Mouse (Mus musculus) stomach, embryonic 14.5 days (tissue): ENCODE measurements around the gene Txndc2. TPM values are rescaled to one million over a fixed set of nuclear protein-coding genes. Genes with fewer than 3 reads are reported as not detected.

ENCODE experiments used
- ATAC-seq: fragments of 200-750 bp; cut with Nextera tagmentation; 2 replicates; pipeline ENCODE4 v1.8.0; 2017; ENCODE audit warnings: low read depth, moderate TSS enrichment; ENCODE audit not compliant: insufficient number of reproducible peaks, insufficient read depth, low FRiP score
- H3K27ac ChIP-seq: fragments of 300-500 bp; sonication (generic); 2 replicates; pipeline ENCODE4 v1.5.1; 2014; ENCODE audit warnings: mild to moderate bottlenecking, low read length, moderate library complexity, mixed read lengths
- H3K27me3 ChIP-seq: fragments of 300-500 bp; sonication (generic); 2 replicates; pipeline ENCODE4 v1.6.1; 2014; ENCODE audit warnings: low read length, control low read depth, mixed read lengths; ENCODE audit not compliant: control insufficient read depth, insufficient read depth
- H3K36me3 ChIP-seq: fragments of 300-500 bp; sonication (generic); 2 replicates; pipeline ENCODE4 v1.6.1; 2014; ENCODE audit warnings: mild to moderate bottlenecking, control low read depth, low read length, moderate library complexity, mixed read lengths; ENCODE audit not compliant: control insufficient read depth, insufficient read depth
- H3K4me1 ChIP-seq: fragments of 300-500 bp; sonication (generic); 2 replicates; pipeline ENCODE4 v1.6.1; 2014; ENCODE audit warnings: low read length, control low read depth, mixed read lengths; ENCODE audit not compliant: control insufficient read depth, insufficient read depth
- H3K4me2 ChIP-seq: fragments of 300-500 bp; sonication (generic); replicated peaks from 2 replicates; pipeline ENCODE4 v1.6.1; 2014; ENCODE audit warnings: low read depth, low read length, control low read depth
- H3K4me3 ChIP-seq: fragments of 300-500 bp; sonication (generic); 2 replicates; pipeline ENCODE4 v1.5.1; 2014; ENCODE audit warnings: low read depth, low read length, control low read depth
- H3K9ac ChIP-seq: fragments of 300-500 bp; sonication (generic); replicated peaks from 2 replicates; pipeline ENCODE4 v1.6.1; 2014; ENCODE audit warnings: low read depth, mild to moderate bottlenecking, control low read depth, low read length, moderate library complexity, mixed read lengths
- H3K9me3 ChIP-seq: fragments of 300-500 bp; sonication (generic); 2 replicates; pipeline ENCODE4 v1.6.1; 2016; ENCODE audit warnings: low read depth, low read length, control low read depth; ENCODE audit not compliant: control insufficient read depth
- WGBS: fragments of 180-500 bp; shearing (Covaris S2); extraction: QIAGEN DNeasy Blood & Tissue Kit; methylation state at CpG from one replicate; pipeline ENCODE4 v1.1.7; 2014; 5-methylcytosine and 5-hydroxymethylcytosine counted together
- polyA plus RNA-seq: library from polyadenylated mRNA; unstranded; fragments of >200 nt; fragmentation: Nextera tagmentation; extraction: Ambion mirVana; gene quantifications from 2 replicates; pipeline ENCODE4 v1.2.1, GENCODE M21; 2014

The Txndc2 gene
- polyA plus RNA-seq, 1 experiment from 2014 or later: not detected

GRCm38 (mm10) chr17:65613463-65614412 is 28.2 kb downstream of the Txndc2 start, which contains the start of gene Vapa:
Vapa (minus strand) TSS chr17:65613555.
- Histone ChIP-seq H3K4me3 (peak within 1 kb of the TSS; percentile 97), H3K27ac (peak within 1 kb of the TSS; percentile 100), H3K4me1 (peaks cover 20% of the 10 kb centered on the region; the same call in 1 of the 2 replicates), H3K36me3 (no peaks in the 10 kb centered on the region), H3K9me3 (no peaks in the 10 kb centered on the region), H3K9ac (peak within 1 kb of the TSS; percentile 99), H3K27me3 (no peaks in the 10 kb centered on the region), H3K4me2 (peak within 1 kb of the TSS; percentile 76)
- under 1% methylated on average over 84 of the region's 85 CpGs for WGBS
- peak; percentile 92 for ATAC-seq

GRCm38 (mm10) chr17:65613142-65613462 is 28.9 kb downstream of the Txndc2 start:
- H3K27me3 ChIP-seq: no peaks in the 10 kb centered on the region
- WGBS: under 1% methylated on average over 25 of the region's 42 CpGs
- peak overlapping the region; percentile 100 for H3K27ac ChIP-seq
- H3K36me3 ChIP-seq: no peaks in the 10 kb centered on the region
- H3K4me2 ChIP-seq: no peak overlapping the region
- peaks cover 23% of the 10 kb centered on the region; the same call in 1 of the 2 replicates for H3K4me1 ChIP-seq
- peak overlapping the region; percentile 99 for H3K9ac ChIP-seq
- no peaks in the 10 kb centered on the region for H3K9me3 ChIP-seq
- ATAC-seq: peak; percentile 62
- peak overlapping the region; percentile 97 for H3K4me3 ChIP-seq

- ATAC-seq: peak; percentile 39; the same call in 1 of the 2 replicates
- under 1% methylated on average over 41 of the region's 91 CpGs for WGBS
- H3K9ac ChIP-seq: peak overlapping the region; percentile 99
- peak overlapping the region; percentile 100 for H3K27ac ChIP-seq
- peak overlapping the region; percentile 76 for H3K4me2 ChIP-seq
- peak overlapping the region; percentile 97 for H3K4me3 ChIP-seq
- no peaks in the 10 kb centered on the region for H3K9me3 ChIP-seq
- H3K27me3 ChIP-seq: no peaks in the 10 kb centered on the region
- H3K36me3 ChIP-seq: no peaks in the 10 kb centered on the region
- H3K4me1 ChIP-seq: peaks cover 26% of the 10 kb centered on the region; the same call in 1 of the 2 replicates
Observed at GRCm38 (mm10) chr17:65612391-65613141, 29.4 kb downstream of the Txndc2 start.

GRCm38 (mm10) chr17:65611721-65612120 is 30.2 kb downstream of the Txndc2 start:
- no peaks in the 10 kb centered on the region for H3K36me3 ChIP-seq
- no peak for ATAC-seq
- 2% methylated on average over 4 of the region's 4 CpGs for WGBS
- no peaks in the 10 kb centered on the region for H3K27me3 ChIP-seq
- peak overlapping the region; percentile 99; the same call in 1 of the 2 replicates for H3K9ac ChIP-seq
- H3K9me3 ChIP-seq: no peaks in the 10 kb centered on the region
- peak overlapping the region; percentile 76 for H3K4me2 ChIP-seq
- H3K27ac ChIP-seq: no peak overlapping the region
- H3K4me1 ChIP-seq: peaks cover 26% of the 10 kb centered on the region; the same call in 1 of the 2 replicates
- peak overlapping the region; percentile 97 for H3K4me3 ChIP-seq

- 70% methylated on average over 5 of the region's 5 CpGs for WGBS
- Histone ChIP-seq H3K27me3 (no peaks in the 10 kb centered on the region), H3K4me1 (peaks cover 26% of the 10 kb centered on the region; the same call in 1 of the 2 replicates), H3K36me3 (no peaks in the 10 kb centered on the region), H3K9me3 (no peaks in the 10 kb centered on the region), H3K4me2 (0 out of 2 replicates have a peak overlapping the region, but pooled peaks have one; percentile 3), H3K9ac (no peak overlapping the region), H3K27ac (no peak overlapping the region), H3K4me3 (no peak overlapping the region)
- ATAC-seq: no peak
Observed at GRCm38 (mm10) chr17:65608743-65609142, 33.2 kb downstream of the Txndc2 start.

- 0 out of 2 replicates have a peak overlapping the region, but pooled peaks have one; percentile 3 for H3K4me2 ChIP-seq
Observed at GRCm38 (mm10) chr17:65608312-65608687, 33.7 kb downstream of the Txndc2 start.

GRCm38 (mm10) chr17:65607574-65608311 is 34.2 kb downstream of the Txndc2 start:
- ATAC-seq: no peak
- WGBS: 50% methylated on average over 7 of the region's 7 CpGs
- Histone ChIP-seq H3K36me3 (no peaks in the 10 kb centered on the region), H3K27me3 (no peaks in the 10 kb centered on the region), H3K9me3 (no peaks in the 10 kb centered on the region), H3K4me3 (no peak overlapping the region), H3K27ac (no peak overlapping the region), H3K9ac (no peak overlapping the region), H3K4me1 (peaks cover 26% of the 10 kb centered on the region; the same call in 1 of the 2 replicates), H3K4me2 (no peak overlapping the region)

More at GRCm38 (mm10) chr17:65608312-65608687, 33.7 kb downstream of the Txndc2 start:
- Histone ChIP-seq H3K27me3 (no peaks in the 10 kb centered on the region), H3K4me3 (no peak overlapping the region), H3K4me1 (peaks cover 26% of the 10 kb centered on the region; the same call in 1 of the 2 replicates), H3K27ac (no peak overlapping the region), H3K9ac (no peak overlapping the region), H3K36me3 (no peaks in the 10 kb centered on the region), H3K9me3 (no peaks in the 10 kb centered on the region)
- ATAC-seq: no peak
- 64% methylated on average over 2 of the region's 2 CpGs for WGBS
